Mouse (Mus musculus) cortical plate, adult 2 months (tissue): ENCODE measurements at regions not wholly inside any gene's neighbourhood (a gene's known extent, or its start where the extent isn't known, plus 50 kb on each side); places are given as distances from the start of the nearest gene placed in this dataset.

Source experiments
- H3K27ac ChIP-seq: fragments of 200-500 bp; 2 replicates; pipeline ENCODE4 v1.5.1; 2012; ENCODE audit warnings: low read length, control low read depth, inconsistent platforms; ENCODE audit not compliant: insufficient read depth
- H3K4me1 ChIP-seq: fragments of 200-500 bp; 2 replicates; pipeline ENCODE4 v1.6.1; 2011; ENCODE audit warnings: low read length; ENCODE audit not compliant: control insufficient read depth, insufficient read depth
- H3K4me3 ChIP-seq: fragments of 200-500 bp; 2 replicates; pipeline ENCODE4 v1.5.1; 2011; ENCODE audit warnings: mild to moderate bottlenecking, low read length, control low read depth; ENCODE audit not compliant: insufficient read depth
- CTCF ChIP-seq: fragments of 200-500 bp; IDR thresholded peaks from 2 replicates; pipeline ENCODE4 v1.5.1; 2011; ENCODE audit warnings: mild to moderate bottlenecking, control low read depth, low read length; ENCODE audit not compliant: insufficient read depth; ENCODE audit errors: extremely low read depth
- POLR2A ChIP-seq: fragments of 200-500 bp; IDR thresholded peaks from 2 replicates; pipeline ENCODE4 v1.6.1; 2011; ENCODE audit warnings: mild to moderate bottlenecking, low read length, control low read depth; ENCODE audit not compliant: insufficient read depth; ENCODE audit errors: extremely low read depth

DNA sequence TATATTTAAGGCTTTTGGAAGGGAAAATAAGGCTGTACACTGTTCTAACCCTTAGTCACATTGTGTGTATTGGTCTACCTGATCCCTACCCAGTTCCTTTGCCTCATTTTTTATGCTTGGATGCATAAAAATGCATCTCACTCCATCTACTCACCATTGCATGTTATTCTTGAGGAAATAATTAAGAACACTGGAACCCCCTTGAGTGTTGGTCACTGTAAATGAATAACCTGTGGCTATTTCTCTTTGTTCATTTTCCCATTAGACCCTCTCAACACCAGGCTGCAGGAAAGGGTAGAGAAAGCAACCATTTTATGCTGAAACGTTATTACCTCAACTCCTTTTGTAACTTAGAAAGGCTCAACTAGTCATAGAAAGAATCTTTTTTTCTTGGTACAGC, 442.0 kb upstream of the Lrrc7 start:
- TF ChIP-seq CTCF = no peak
- TF ChIP-seq POLR2A = no peak

DNA sequence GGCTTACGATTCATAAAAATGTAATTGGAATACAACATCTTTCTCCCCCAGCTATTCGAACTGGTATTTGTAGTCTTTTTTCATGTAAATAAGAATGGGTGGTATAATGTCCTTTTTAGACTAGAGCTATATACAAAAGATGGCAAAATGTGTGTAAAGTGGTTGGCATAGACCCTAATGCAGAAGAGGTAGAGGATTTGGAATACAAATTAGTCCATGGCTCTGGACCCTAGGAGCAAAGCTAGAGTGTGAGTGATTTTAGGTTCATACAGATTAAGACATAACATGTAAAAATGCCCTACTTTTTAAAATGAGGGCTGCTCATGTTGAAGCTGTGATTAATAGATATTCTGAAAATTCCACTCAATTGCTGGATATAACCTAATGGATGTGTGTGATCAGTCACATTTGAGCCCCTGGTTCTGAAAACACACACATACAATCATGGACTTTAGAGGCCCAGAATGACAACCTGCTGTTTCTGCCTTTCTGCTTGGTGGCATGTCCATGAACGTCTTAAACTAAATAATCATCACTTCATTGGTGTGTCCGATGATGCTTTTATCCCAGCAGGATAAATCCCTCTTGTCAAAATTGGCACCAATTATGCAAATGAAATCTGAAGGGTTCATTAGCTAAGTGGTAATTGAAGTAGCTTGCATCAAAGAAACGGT, 423.6 kb upstream of the Lrrc7 start:
- TF ChIP-seq POLR2A (no peak), CTCF (no peak)
- Histone ChIP-seq H3K27ac (no peak overlapping the region), H3K4me3 (no peak overlapping the region), H3K4me1 (no peaks in the 10 kb centered on the region)

More for the DNA sequence above, 442.0 kb upstream of the Lrrc7 start:
- Histone ChIP-seq H3K4me1 (no peaks in the 10 kb centered on the region), H3K27ac (no peak overlapping the region), H3K4me3 (no peak overlapping the region)

DNA sequence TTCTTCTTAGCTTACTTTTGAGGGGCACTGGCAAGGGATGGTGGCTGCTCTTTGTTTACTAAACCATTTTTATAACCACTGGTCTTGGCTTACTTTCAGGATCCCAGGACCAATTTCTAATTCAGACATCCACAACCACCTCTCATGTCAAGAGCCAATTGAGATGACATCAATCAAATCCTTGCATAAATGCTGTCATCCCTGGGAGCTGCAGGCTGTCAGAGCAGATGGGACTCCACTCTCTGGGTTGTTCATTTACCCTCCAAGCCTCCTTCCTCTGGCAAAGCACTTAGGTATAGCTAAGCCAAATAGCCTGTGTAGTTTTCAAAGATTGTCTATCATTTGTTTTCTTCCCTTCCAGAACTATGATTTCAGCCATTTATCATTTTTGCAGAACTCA, 385.0 kb upstream of the Lrrc7 start:
- no peak for TF ChIP-seq POLR2A
- no peak for TF ChIP-seq CTCF
- Histone ChIP-seq H3K4me1 (no peaks in the 10 kb centered on the region), H3K4me3 (no peak overlapping the region), H3K27ac (no peak overlapping the region)

DNA sequence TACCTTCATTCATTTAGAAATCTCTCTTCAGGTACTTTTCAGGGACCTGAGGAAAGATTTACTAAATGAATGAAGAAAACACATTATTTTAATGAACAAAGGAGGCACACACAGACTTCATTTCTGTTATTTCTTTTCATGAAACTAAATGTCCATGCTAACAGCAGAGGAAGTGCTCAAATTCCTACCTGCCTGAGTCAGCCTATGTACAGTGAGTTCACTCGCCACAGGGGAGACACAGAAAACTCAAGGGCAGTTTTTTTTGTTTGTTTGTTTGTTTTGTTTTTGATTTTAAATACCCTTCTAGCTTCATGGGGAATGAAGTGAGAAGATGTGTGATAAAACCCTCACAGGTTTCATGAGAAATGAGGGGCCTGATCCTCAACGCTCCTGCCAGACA, 343.1 kb upstream of the Lrrc7 start:
- TF ChIP-seq CTCF = no peak
- TF ChIP-seq POLR2A = no peak
- no peaks in the 10 kb centered on the region for H3K4me1 ChIP-seq
- no peak overlapping the region for H3K4me3 ChIP-seq
- no peak overlapping the region for H3K27ac ChIP-seq

DNA sequence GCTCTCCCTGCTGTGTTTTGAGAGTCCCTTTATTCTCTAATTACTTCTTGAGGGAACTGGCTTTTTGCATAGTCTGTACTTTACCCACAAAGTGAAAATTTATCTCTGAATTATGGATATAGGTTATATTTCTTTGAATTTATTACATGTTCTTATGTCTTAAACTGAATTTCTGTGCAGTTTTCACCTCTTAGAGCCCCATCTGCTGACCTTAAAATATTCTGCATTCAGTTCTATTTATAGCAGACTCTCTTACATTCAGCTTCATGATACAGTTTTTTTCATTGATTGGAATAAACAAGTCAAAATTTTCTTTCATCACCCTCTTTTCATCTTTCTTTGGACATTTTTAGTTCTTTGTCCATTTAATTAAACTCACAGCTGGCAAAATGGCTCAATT, 337.4 kb upstream of the Lrrc7 start:
- H3K4me1 ChIP-seq = no peaks in the 10 kb centered on the region
- H3K4me3 ChIP-seq = no peak overlapping the region
- TF ChIP-seq POLR2A (no peak), CTCF (no peak)
- no peak overlapping the region for H3K27ac ChIP-seq

DNA sequence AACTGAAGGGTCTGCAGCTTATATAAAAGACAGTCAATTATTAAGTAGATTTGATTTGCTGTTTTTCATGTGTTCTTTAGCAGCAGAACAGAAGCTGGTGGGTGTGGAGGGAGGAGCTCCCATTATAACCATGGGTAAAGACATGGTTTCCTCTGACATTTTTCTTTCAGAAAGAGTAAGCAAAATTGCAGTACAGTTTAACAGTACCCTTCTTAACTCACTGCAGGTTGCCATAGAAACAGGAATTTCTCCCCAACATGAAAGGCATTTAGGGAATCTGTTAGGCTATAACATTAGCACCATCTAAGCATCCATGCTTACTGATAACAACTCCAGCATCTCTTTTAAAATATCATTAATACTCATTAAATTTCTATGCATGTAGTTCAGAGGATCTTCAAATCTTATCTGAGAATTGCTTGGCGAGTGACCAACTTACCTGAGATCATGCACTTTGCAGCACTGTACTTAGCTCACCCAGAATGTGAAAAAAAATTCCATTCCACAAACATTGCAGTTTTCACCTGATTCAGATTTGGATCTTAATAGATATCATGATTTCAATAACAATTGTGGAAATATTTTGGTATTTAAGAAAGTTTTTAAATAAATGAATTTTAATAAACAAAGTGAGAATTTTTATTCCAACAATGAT, 324.8 kb upstream of the Lrrc7 start:
- no peak for TF ChIP-seq CTCF
- no peak for TF ChIP-seq POLR2A
- no peaks in the 10 kb centered on the region for H3K4me1 ChIP-seq
- H3K27ac ChIP-seq = no peak overlapping the region
- no peak overlapping the region for H3K4me3 ChIP-seq

DNA sequence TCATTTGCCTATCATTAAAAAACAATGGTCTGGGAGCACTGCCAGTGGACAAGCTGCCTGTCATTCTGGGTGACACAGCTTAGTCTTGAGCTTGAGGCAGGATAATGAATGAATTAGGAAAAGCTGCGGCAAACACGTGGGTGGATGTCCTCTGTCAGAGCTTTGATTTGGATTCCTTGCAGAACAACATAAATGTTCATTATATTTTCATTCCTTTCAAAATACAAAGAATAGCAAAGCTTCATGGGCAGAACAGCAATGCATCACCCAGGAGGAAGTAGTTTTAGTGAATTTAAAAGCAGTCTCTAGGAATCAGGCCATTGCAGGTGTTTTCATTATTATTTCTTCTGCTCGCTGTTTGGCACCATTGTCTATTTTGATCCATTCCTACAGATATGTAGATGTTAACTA, 324.3 kb upstream of the Lrrc7 start:
- H3K27ac ChIP-seq = no peak overlapping the region
- H3K4me1 ChIP-seq = no peaks in the 10 kb centered on the region
- no peak overlapping the region for H3K4me3 ChIP-seq
- no peak for TF ChIP-seq CTCF
- no peak for TF ChIP-seq POLR2A
